Mouse (Mus musculus) left cerebral cortex, adult 2 months (tissue): Measurements from ENCODE around the gene Il3. TPM values are rescaled to one million over a fixed set of nuclear protein-coding genes. Genes with fewer than 3 reads are reported as not detected.

Experiments used
- DNase-seq, 2 experiments: peaks; one replicate each; pipeline ENCODE4 v3.0.0; 2021 to 2022; ENCODE audit warnings: low spot score in 2 of 2, mixed read lengths in 1 of 2; ENCODE audit errors: extremely low spot score in 1 of 2
- H3K27ac ChIP-seq: fragments of 200-600 bp; 2 replicates; pipeline ENCODE4 v1.8.1; 2022
- H3K4me3 ChIP-seq: fragments of 200-600 bp; 2 replicates; pipeline ENCODE4 v1.8.1; 2022
- CTCF ChIP-seq: fragments of 200-600 bp; IDR thresholded peaks from 2 replicates; pipeline ENCODE4 v1.8.1; 2022; ENCODE audit warnings: antibody characterized with exemption, mild to moderate bottlenecking, moderate library complexity
- intact Hi-C: fragments of 180-260 bp; cut with DNase I; formaldehyde crosslinking; loops from one replicate; pipeline ENCODE4 v1.15.1; 2025
- long read RNA-seq, 2 experiments: library from polyadenylated mRNA; stranded (forward); transcript quantifications; one replicate each; pipeline ENCODE4 v2.0.0; 2021; ENCODE audit warnings: borderline mapping rate in 2 of 2
- total RNA-seq, 2 experiments: library from RNA; stranded (reverse); gene quantifications; 2 replicates each; pipeline ENCODE4 v1.2.3; 2021

Gene Il3
- total RNA-seq = not detected
- long read RNA-seq, experiment 1 = 0 reads
- long read RNA-seq, experiment 2 = 0 reads

DNA sequence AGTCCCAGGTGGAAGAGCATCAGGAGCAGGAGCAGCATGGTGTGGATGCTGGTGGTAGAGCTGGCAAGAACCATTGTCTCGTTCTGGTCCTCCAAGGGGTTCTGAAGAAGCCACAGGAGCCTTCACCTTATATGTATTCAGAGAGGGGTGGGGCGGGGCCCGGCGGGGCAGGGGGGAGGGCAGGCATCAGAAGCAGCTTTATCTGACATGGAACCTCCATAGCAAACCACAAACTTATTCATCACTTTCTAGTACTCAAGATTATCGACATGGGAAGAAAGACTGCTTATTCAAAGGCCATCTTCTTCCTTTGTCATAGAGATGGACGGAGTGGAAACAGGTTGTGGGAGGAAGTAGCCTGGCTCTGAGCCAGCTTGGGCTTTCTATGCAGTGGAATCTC is at the start of gene Il3:
Il3 (minus strand) TSS at position 101 of the 400 bp plus-strand sequence.
- no peak within 1 kb of the TSS for H3K27ac ChIP-seq
- no peak within 1 kb of the TSS for H3K4me3 ChIP-seq
- TF ChIP-seq CTCF = no peak
- no peak for DNase-seq
- intact Hi-C loops = loop anchor here (2.0 kb wide), 1 partner anchor 88 kb away; no protein-coding TSS in a partner anchor

DNA sequence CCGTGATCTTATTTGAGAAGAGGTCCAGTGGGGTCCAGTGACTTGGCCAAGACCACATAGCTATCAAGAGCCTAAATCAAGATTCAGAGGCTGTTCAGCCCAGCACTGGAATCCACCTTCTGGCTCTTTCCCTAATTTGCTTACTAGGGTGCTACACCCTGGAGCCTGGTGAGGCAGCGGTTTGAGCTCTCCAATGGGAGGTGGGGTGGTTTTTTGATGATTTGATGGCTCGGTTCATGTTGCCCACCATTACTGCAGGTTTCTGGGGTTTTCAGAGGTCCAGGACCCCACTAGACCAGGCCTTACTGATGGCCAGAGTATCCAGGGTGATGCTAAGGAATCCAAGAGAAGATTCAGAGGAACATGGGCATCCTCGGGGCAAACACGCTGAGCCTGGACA is 48.3 kb upstream of the Il3 start:
- no peak for DNase-seq
- H3K27ac ChIP-seq = peak overlapping the region; percentile 78
- H3K4me3 ChIP-seq = peak overlapping the region; percentile 28
- no peak for TF ChIP-seq CTCF
- intact Hi-C loops = no loop called here

DNA sequence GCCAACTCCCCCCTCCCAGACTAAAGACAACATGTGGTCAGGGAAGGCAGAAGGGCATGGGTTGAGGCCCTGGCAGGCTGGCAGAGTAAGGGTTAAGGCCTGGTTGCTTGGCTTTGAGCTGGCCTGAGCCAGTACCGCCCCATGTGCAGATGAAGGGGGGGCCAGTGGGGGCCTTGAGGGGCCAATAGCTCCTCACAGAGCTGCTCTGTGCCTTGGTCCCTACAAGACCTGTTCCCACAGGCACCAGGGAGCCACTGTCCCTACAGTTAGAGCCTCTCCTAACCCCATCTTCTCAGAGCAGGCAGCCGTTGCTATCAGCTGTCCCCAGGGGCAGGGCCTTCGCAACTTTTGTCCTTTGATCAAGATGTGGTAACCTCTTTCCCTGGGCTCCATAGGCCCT is 47.7 kb upstream of the Il3 start:
- peak in 1 of 2 experiments; percentile 46 for DNase-seq
- TF ChIP-seq CTCF = no peak
- H3K27ac ChIP-seq = peak overlapping the region; percentile 78
- intact Hi-C loops = no loop called here
- H3K4me3 ChIP-seq = peak overlapping the region; percentile 28

DNA sequence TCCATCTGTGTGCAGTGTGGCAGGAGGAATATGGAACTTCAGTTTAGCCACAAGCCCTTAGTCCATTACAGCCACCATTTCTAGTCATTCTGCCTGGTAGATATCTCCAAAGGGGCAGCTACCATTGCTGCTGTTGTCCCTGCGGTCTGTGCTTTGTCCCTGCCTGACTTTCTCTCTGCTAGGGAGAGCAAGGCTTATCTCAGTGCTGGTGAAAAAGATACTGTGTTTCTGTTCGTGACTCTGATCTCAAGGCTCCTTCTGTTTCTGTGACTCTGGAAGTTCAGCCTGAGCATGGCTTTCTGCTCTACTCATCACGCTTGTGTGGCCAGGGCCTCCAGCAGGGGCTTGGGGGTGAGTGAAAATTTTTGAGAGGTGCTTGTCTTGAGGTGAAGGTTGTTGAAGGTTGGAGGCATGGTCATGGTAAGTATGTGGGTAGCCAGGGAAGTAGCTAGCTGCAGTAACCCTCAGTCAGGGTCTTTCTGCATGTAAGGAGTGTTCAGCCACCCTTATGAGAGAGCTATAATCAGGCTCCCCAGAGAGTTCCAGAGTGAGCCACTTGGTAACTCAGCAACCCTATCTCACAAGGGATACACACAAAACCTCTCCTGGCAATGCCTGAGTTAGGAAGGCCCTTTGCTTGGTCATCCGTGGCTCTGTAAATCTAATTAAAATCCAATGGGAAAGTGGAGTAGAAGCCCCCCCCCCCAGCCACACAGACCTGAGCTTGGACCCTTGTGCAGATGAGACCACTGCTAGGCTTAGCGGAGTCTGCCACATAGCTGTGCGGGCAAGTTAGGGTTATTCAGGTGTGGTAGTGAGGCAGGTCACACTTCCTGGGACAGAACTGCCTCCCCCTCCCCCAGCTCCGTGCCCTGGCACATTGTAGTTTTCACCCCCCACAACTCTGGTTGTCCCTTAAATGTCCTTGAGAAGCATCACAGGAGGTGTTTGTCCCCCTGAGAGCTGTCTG is 46.6 kb upstream of the Il3 start:
- intact Hi-C loops = no loop called here
- no peak for TF ChIP-seq CTCF
- no peak for DNase-seq
- Histone ChIP-seq H3K27ac (no peak overlapping the region; the same call in 1 of the 2 replicates), H3K4me3 (no peak overlapping the region)

DNA sequence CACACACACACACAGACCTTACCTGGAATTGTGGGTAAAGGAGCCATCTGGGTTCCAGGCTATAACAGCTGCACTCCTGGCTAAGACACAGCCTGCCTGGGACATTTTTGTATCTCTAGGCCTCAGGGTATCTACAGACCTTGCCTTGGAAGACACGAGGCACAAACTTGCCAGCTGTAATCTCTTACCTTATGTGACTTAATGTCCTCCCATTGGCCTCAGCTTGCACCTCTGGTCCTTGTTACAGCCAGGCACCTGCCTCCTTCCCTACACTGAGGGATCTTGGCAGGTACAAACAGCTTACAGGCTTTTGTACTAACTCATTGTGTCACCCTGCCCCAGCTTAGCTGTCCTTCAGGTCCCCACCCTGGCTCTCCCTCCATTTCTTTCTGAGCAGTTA is 45.5 kb upstream of the Il3 start:
- intact Hi-C loops = no loop called here
- no peak for DNase-seq
- H3K27ac ChIP-seq = peak overlapping the region; percentile 47; the same call in 1 of the 2 replicates
- no peak for TF ChIP-seq CTCF
- H3K4me3 ChIP-seq = no peak overlapping the region

DNA sequence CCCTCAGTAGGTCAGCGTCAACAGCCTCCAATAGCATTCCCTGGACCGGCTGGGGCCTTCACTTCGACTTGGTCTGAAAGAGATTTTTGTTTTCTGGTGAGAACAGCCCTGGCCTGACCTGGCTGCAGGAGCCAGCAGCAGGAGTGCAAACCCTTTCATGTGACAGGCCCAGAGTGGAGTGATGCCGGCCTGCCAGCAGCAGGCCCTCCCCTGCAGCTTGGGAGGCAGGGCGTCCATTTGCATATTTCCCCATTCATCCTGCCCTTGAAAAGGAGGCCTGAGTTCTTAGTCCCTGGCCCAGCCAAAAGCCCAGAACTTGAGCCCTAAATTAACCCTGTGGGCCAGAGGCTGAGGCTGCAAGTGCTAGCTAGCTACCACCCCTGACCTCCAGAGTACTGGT is 44.9 kb upstream of the Il3 start:
- intact Hi-C loops = no loop called here
- Histone ChIP-seq H3K4me3 (no peak overlapping the region), H3K27ac (peak overlapping the region; percentile 73; the same call in 1 of the 2 replicates)
- peak in 1 of 2 experiments; percentile 47 for DNase-seq
- TF ChIP-seq CTCF = no peak

DNA sequence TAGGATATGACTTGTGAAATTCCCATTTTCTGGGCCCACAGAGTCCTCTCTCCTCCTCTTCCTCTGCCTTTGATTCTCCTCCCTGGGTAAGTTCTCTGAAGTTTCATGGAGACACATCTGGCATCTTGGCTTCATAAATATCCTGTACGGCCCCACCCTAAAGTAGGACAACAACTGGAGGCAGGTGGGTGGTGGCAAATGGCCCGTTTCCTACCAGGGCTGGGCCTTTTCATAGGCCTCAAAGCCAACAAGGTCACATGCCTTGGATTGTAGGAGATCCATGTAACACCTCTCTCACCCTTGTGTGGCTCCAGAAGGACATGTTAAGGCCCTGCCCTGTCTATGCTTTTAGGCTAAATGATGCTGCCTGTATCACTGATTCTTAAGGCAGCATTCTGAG is 43.5 kb upstream of the Il3 start:
- intact Hi-C loops = no loop called here
- H3K27ac ChIP-seq = peak overlapping the region; percentile 13; the same call in 1 of the 2 replicates
- no peak overlapping the region for H3K4me3 ChIP-seq
- no peak for DNase-seq
- no peak for TF ChIP-seq CTCF

DNA sequence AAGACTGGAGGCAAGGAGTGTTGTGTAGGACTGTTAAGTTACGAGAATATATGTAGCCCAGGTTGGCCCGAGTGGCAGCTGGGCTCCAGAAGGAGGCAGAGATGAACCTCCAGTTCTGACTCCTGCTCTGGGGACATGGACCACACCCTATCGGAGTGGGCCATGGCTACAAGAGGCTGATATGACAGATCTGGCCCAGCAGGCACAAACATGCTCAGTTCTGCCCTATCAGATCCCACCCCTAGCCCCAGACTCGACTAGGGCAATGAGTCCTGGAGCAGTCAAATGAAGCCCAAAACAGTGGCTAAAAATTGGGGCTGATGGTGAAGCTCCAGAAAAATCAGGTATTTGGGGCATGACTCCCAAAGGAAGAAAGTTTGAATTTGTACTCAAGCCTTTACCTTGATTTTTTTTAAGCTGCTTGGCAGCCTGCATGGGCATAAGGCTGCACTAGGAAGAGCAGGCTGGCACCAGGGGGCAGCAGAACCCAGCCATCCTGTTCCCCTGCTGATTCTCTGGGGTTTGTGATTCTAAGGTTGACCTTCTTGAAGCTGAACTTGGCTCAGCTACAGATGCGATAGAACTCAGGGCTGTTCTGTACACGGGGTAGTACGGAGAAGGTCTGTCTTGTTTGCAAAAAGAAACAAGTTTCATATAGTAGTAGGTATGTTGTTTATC is 40.2 kb upstream of the Il3 start:
- Histone ChIP-seq H3K4me3 (no peak overlapping the region), H3K27ac (no peak overlapping the region)
- DNase-seq = peak; percentile 51 to 65
- peak; percentile 81 for TF ChIP-seq CTCF
- intact Hi-C loops = loop anchor here (1.0 to 2.0 kb wide), 2 partner anchors 47 to 228 kb away; no protein-coding TSS in a partner anchor

DNA sequence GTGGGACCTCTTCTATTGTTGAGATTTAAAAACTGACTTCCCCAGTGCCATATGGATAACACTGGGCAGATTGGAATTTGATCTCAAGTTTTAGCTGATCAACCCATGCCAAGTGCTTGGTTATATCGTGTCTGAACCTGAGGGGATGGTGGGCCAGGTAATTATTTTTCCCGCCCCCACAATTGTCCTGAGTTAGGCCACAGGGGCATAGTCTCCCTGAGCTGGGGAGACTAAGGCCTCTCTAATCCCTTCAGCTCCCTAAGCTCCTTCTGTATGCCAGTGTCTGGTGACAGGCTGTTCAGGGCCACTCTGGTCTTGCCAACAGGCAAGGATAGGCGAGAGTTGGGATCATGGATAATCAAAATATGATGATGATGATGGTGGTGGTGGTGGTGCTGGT is 38.3 kb upstream of the Il3 start:
- DNase-seq = no peak
- intact Hi-C loops = no loop called here
- no peak overlapping the region for H3K27ac ChIP-seq
- no peak for TF ChIP-seq CTCF
- H3K4me3 ChIP-seq = peak overlapping the region; percentile 78

DNA sequence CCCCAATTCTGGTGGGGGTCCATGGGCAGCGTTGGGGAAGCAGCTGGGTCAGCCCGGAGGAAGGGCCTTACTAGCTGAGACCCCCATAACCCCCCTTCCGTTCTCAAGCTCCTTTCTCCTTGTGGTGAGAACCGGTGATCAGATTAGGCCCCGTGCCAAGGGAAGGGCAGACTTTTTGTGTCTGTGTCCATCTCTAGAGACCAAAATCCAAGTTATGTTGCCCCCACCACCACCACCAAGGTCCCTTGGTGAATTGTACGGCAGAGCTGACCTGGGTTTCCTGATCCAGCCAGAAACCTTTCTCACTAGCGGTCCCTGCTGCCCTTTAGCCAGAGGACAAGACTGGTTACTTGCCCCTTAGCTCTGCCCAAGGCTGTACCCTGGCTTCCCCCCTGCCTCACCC is 37.4 kb upstream of the Il3 start:
- Histone ChIP-seq H3K27ac (peak overlapping the region; percentile 97), H3K4me3 (peak overlapping the region; percentile 78)
- intact Hi-C loops = no loop called here
- no peak for DNase-seq
- TF ChIP-seq CTCF = no peak

DNA sequence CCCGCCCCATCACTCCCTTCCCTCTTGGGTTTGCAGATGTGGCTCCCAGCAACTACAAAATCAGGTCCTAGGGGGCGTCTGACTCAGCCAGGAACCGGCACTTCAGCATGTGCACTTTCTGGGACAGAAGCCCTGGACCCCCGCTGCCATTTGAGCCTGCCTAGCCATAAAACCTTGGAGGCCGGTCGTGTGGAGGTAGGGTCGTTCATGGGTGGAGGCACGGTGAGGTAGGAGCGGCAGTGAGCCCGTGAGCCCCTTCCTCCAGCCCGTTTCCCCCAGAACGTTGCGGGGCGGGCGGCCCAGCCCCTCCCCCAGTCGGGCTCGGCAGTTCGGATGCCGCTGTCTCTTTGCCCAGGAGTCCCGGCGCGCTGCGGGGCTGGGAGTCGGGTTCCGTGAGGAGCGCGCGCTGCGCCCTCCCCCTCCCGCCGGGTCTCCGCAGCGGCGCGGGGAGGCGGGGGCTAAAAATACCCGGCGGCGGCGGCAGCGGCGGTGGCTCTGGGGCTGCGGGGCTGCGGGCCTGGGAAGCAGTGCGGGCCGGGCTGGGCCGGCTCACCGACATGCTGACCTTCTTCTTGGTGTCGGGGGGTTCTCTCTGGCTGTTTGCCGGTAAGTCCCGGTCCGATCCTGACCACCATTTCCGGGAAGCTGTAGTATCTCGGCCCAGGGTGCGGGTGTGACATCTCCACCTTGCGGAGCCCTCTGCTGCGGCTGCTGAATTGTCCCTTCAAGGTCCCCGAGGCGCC is 36.8 kb upstream of the Il3 start, which contains the start of gene Acsl6:
Acsl6 (plus strand) TSS at position 71 of the 743 bp plus-strand sequence.
- intact Hi-C loops = no loop called here
- peak within 1 kb of the TSS; percentile 97 for H3K27ac ChIP-seq
- peak within 1 kb of the TSS; percentile 78 for H3K4me3 ChIP-seq
- peak; percentile 28 for TF ChIP-seq CTCF
- DNase-seq = peak; percentile 74
